In the genomic region with DNA sequence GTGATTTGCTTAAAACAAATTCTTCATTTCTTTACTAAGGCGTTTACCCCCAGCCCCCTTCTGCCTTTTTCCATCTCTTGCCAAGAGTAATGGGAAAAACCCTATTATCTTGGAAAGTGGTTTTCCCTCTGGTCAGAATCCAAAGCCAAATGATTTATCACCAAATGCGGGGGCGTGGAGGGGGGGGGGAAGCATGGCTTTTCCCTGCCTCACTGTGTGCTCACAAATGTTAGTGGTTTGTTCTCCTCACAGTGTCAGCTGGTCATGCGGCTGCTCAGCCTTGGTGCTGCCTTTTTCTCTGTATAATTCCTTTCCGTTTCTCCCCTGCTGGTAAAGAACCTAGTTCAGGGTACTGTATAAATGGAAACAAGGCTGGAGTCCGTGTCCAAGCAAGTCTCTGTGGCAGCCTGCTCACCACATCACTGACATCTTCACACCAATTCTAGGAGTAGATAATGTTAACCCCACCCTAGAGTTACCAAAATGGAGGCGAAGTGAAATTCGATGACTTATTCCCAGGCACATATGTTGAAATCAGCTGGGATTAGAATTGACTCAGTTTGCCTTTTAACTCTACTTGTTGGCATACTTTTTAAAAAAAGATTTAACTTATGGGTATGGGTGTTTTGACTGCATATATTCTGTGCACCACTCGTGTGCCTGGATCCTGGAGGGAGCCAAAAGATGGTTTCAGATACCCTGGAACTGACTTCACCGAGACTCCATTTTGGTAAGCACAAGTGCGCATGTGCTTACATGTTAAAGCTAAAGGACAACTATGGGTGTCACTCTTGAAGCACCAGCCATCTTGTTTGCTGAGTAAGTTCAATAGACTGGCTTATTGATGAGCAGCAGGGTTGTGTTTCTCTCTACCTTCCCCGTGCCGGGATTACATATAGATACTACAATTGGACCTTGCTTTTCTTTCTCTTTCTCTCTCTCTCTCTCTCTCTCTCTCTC, we compare ENCODE assay signal across 18 mouse cellular contexts.
DNase-seq lines count a peak whose midpoint lies in the region; ATAC-seq and TF ChIP-seq lines count a peak whose summit lies in the region.
"Had no signal": no experiment of that assay in that cellular context is flagged by ENCODE, and none has a peak within 500 bp of the region (broad histone marks: within the 10 kb centered on the region; RNA-seq: fewer than 3 reads in every experiment).

No protein-coding gene starts in this region.

- H3K27me3 ChIP-seq in kidney, embryonic 14.5 days (ENCODE audit: control insufficient read depth, insufficient read depth, low read length): no peaks in the 10 kb centered on the region
- peaks cover 10% of the 10 kb centered on the region; the same call in 1 of the 2 replicates for H3K27me3 ChIP-seq in lung, embryonic 15.5 days
- H3K27me3 ChIP-seq in limb, embryonic 14.5 days (ENCODE audit: control insufficient read depth, insufficient read depth, low read length): 0 out of 2 replicates have a peak, but pooled peaks cover 6% of the 10 kb centered on the region

- TF ChIP-seq POLR2A in limb, embryonic 14.5 days (IDR thresholded peaks at IDR 0.05; ENCODE audit: borderline replicate concordance, extremely low read depth, insufficient read depth, insufficient read length): no peak

- no peak for DNase-seq in kidney, postnatal 25 days
- no peak for DNase-seq in lung, adult 18-20 months
- peak; percentile 86 for DNase-seq in NIH3T3 (ENCODE audit: low read depth)
- peak; percentile 37 for DNase-seq in limb, embryonic 14.5 days (ENCODE audit: low spot score)
- no peak for DNase-seq in gastrocnemius, adult 18-20 months (ENCODE audit: low spot score)
- DNase-seq: adrenal gland, postnatal 10 days; cerebellum, adult 11-12 months; gastrocnemius, postnatal 14 days; lung, postnatal 4 days; thymus, adult 18-20 months had no signal

- 0 out of 2 replicates have a peak, but pooled peaks have one; percentile 39 for ATAC-seq in kidney, embryonic 14.5 days (ENCODE audit: low FRiP score, low TSS enrichment)
- ATAC-seq in lung, embryonic 15.5 days (ENCODE audit: borderline replicate concordance, extremely low read depth, low FRiP score, low TSS enrichment): peak; percentile 31; the same call in 1 of the 2 replicates
- ATAC-seq in limb, embryonic 14.5 days (ENCODE audit: low FRiP score, low read depth): no peak
- no peak for ATAC-seq in megakaryocyte progenitor cell, adult 5-6 weeks (replicated peaks; ENCODE audit: poor library complexity)

- no peak overlapping the region for H3K4me2 ChIP-seq in kidney, embryonic 14.5 days (replicated peaks; ENCODE audit: low read depth, low read length)
- H3K4me2 ChIP-seq in lung, embryonic 15.5 days: no peak overlapping the region
- H3K4me2 ChIP-seq in limb, embryonic 14.5 days (replicated peaks; ENCODE audit: low read depth, low read length, severe bottlenecking): no peak overlapping the region
- H3K4me2 ChIP-seq: embryonic facial prominence, embryonic 13.5 days; midbrain, embryonic 12.5 days; neural tube, embryonic 15.5 days had no signal

- 0 out of 2 replicates have a peak, but pooled peaks cover 6% of the 10 kb centered on the region for H3K4me1 ChIP-seq in kidney, embryonic 14.5 days (ENCODE audit: control insufficient read depth, insufficient read depth, low read length)
- 0 out of 2 replicates have a peak, but pooled peaks cover 12% of the 10 kb centered on the region for H3K4me1 ChIP-seq in lung, embryonic 15.5 days
- H3K4me1 ChIP-seq in limb, embryonic 14.5 days (ENCODE audit: control insufficient read depth, insufficient read depth, low read length): peaks cover 4% of the 10 kb centered on the region

- H3K36me3 ChIP-seq in kidney, embryonic 14.5 days (ENCODE audit: control insufficient read depth, insufficient read depth, low read length): no peaks in the 10 kb centered on the region
- H3K36me3 ChIP-seq in lung, embryonic 15.5 days: no peaks in the 10 kb centered on the region
- no peaks in the 10 kb centered on the region for H3K36me3 ChIP-seq in limb, embryonic 14.5 days (ENCODE audit: control insufficient read depth, insufficient read depth, low read length)
- H3K36me3 ChIP-seq: embryonic facial prominence, embryonic 13.5 days; hindbrain, embryonic 10.5 days; midbrain, embryonic 12.5 days; neural tube, embryonic 15.5 days had no signal

- no peak overlapping the region for H3K4me3 ChIP-seq in kidney, embryonic 14.5 days (ENCODE audit: low read length)
- no peak overlapping the region for H3K4me3 ChIP-seq in lung, embryonic 15.5 days
- H3K4me3 ChIP-seq in limb, embryonic 14.5 days (replicated peaks; ENCODE audit: low read length): no peak overlapping the region
- H3K4me3 ChIP-seq: embryonic facial prominence, embryonic 13.5 days; hindbrain, embryonic 10.5 days; midbrain, embryonic 12.5 days; neural tube, embryonic 15.5 days had no signal

- H3K9me3 ChIP-seq in kidney, embryonic 14.5 days (ENCODE audit: control insufficient read depth, low read length): no peaks in the 10 kb centered on the region
- no peaks in the 10 kb centered on the region for H3K9me3 ChIP-seq in lung, embryonic 15.5 days
- no peaks in the 10 kb centered on the region for H3K9me3 ChIP-seq in limb, embryonic 14.5 days (ENCODE audit: control insufficient read depth, low read length)
- H3K9me3 ChIP-seq: embryonic facial prominence, embryonic 13.5 days; hindbrain, embryonic 10.5 days; midbrain, embryonic 12.5 days; neural tube, embryonic 15.5 days had no signal

- 75% methylated on average over 13 of the region's 13 CpGs for WGBS in kidney, embryonic 14.5 days
- WGBS in lung, embryonic 15.5 days: 69% methylated on average over 13 of the region's 13 CpGs
- WGBS in limb, embryonic 14.5 days: 72% methylated on average over 13 of the region's 13 CpGs

- H3K27ac ChIP-seq in kidney, embryonic 14.5 days (ENCODE audit: low read depth, low read length): no peak overlapping the region
- no peak overlapping the region for H3K27ac ChIP-seq in lung, embryonic 15.5 days
- H3K27ac ChIP-seq in limb, embryonic 14.5 days (replicated peaks; ENCODE audit: low read depth, low read length): no peak overlapping the region
- H3K27ac ChIP-seq: embryonic facial prominence, embryonic 13.5 days; hindbrain, embryonic 10.5 days; liver, embryonic 14.5 days; midbrain, embryonic 12.5 days; neural tube, embryonic 15.5 days had no signal

- H3K9ac ChIP-seq in kidney, embryonic 14.5 days (ENCODE audit: low read depth, low read length): no peak overlapping the region
- no peak overlapping the region for H3K9ac ChIP-seq in lung, embryonic 15.5 days
- no peak overlapping the region for H3K9ac ChIP-seq in limb, embryonic 14.5 days (ENCODE audit: low read depth, low read length, severe bottlenecking)
- H3K9ac ChIP-seq: embryonic facial prominence, embryonic 13.5 days; liver, embryonic 14.5 days; midbrain, embryonic 12.5 days; neural tube, embryonic 15.5 days had no signal

Comparison
In these comparisons a context has a peak if more than half of its experiments do, and no peak if none do; other contexts are left out.
1. ATAC-seq: peak in kidney, embryonic 14.5 days (single experiment) and lung, embryonic 15.5 days (single experiment); none in limb, embryonic 14.5 days (single experiment) and megakaryocyte progenitor cell, adult 5-6 weeks (single experiment).
2. DNase-seq: peak in NIH3T3 (single experiment) and limb, embryonic 14.5 days (single experiment); none in kidney, postnatal 25 days (0 of 2), lung, adult 18-20 months (0 of 2) and gastrocnemius, adult 18-20 months (single experiment).